Mouse (Mus musculus) myocyte (in vitro differentiated cells): ENCODE data around the gene Get4. TPM values are rescaled to one million over a fixed set of nuclear protein-coding genes. Genes with fewer than 3 reads are reported as not detected.

Experiments used
- H3K27me3 ChIP-seq: one replicate; pipeline ENCODE4 v1.6.1; 2011; ENCODE audit not compliant: control insufficient read depth, insufficient read depth, insufficient read length
- H3K36me3 ChIP-seq: one replicate; pipeline ENCODE4 v1.6.1; 2011; ENCODE audit not compliant: control insufficient read depth, insufficient read depth
- H3K4me2 ChIP-seq: one replicate; pipeline ENCODE4 v1.6.1; 2011; ENCODE audit warnings: low read depth, control low read depth
- H3K4me3 ChIP-seq: one replicate; pipeline ENCODE4 v1.5.1; 2011; ENCODE audit warnings: mild to moderate bottlenecking, control low read depth, moderate library complexity
- H3K79me2 ChIP-seq: one replicate; pipeline ENCODE4 v1.6.1; 2011; ENCODE audit not compliant: control insufficient read depth, insufficient read depth
- H3ac ChIP-seq: one replicate; pipeline ENCODE4 v1.6.1; 2011; ENCODE audit not compliant: control insufficient read depth, insufficient read length
- CEBPB ChIP-seq: IDR thresholded peaks from 2 replicates; pipeline ENCODE4 v1.6.1; 2011; ENCODE audit warnings: mild to moderate bottlenecking, moderate library complexity; ENCODE audit not compliant: poor library complexity, insufficient read depth, severe bottlenecking
- E2F4 ChIP-seq: IDR thresholded peaks from one replicate; pipeline ENCODE4 v1.6.1; 2011; ENCODE audit warnings: mild to moderate bottlenecking, control low read depth, moderate library complexity; ENCODE audit not compliant: insufficient read depth
- MAX ChIP-seq: IDR thresholded peaks from one replicate; pipeline ENCODE4 v1.6.1; 2011; ENCODE audit warnings: low read depth, mild to moderate bottlenecking, control low read depth
- MYOD1 ChIP-seq, 3 experiments: IDR thresholded peaks; one replicate each; pipeline ENCODE4 v1.6.1; 2011; ENCODE audit warnings: control low read depth in 2 of 3, low read depth in 2 of 3, mild to moderate bottlenecking in 2 of 3, moderate library complexity in 1 of 3; ENCODE audit not compliant: insufficient read length in 2 of 3, control insufficient read depth in 1 of 3
- MYOG ChIP-seq, 3 experiments: IDR thresholded peaks; one replicate each; pipeline ENCODE4 v1.6.1; 2011; ENCODE audit warnings: control low read depth in 2 of 3, low read depth in 2 of 3, mild to moderate bottlenecking in 2 of 3; ENCODE audit not compliant: insufficient read length in 2 of 3, control insufficient read depth in 1 of 3, insufficient read depth in 1 of 3
- POLR2A ChIP-seq: IDR thresholded peaks from one replicate; pipeline ENCODE4 v1.6.1; 2011; ENCODE audit warnings: low read depth, mild to moderate bottlenecking, control low read depth, moderate library complexity; ENCODE audit not compliant: insufficient read length
- POLR2AphosphoS2 ChIP-seq: IDR thresholded peaks from one replicate; pipeline ENCODE4 v1.6.1; 2011; ENCODE audit warnings: low read depth, control low read depth; ENCODE audit not compliant: insufficient read length
- REST ChIP-seq: IDR thresholded peaks from one replicate; pipeline ENCODE4 v1.6.1; 2011; ENCODE audit warnings: mild to moderate bottlenecking, control low read depth, moderate library complexity; ENCODE audit not compliant: insufficient read depth, insufficient read length
- SRF ChIP-seq: IDR thresholded peaks from one replicate; pipeline ENCODE4 v1.6.1; 2011; ENCODE audit warnings: low read depth; ENCODE audit not compliant: control insufficient read depth, insufficient read length
- TCF12 ChIP-seq: IDR thresholded peaks from one replicate; pipeline ENCODE4 v1.6.1; 2011; ENCODE audit warnings: mild to moderate bottlenecking, control low read depth; ENCODE audit not compliant: poor library complexity, insufficient read depth, severe bottlenecking
- TCF3 ChIP-seq: IDR thresholded peaks from one replicate; pipeline ENCODE4 v1.6.1; 2011; ENCODE audit warnings: low read depth, control low read depth; ENCODE audit not compliant: insufficient read length
- USF1 ChIP-seq: IDR thresholded peaks from one replicate; pipeline ENCODE4 v1.6.1; 2011; ENCODE audit warnings: low read depth, mild to moderate bottlenecking, control low read depth, moderate library complexity
- polyA plus RNA-seq: library from polyadenylated mRNA; unstranded; fragments of >200 nt; fragmentation: generic; extraction: Trizol; gene quantifications from one replicate; pipeline ENCODE4 v1.2.1, GENCODE M21; 2012; ENCODE audit warnings: missing spikeins

Gene Get4
- polyA plus RNA-seq, 1 experiment: 106 TPM

DNA sequence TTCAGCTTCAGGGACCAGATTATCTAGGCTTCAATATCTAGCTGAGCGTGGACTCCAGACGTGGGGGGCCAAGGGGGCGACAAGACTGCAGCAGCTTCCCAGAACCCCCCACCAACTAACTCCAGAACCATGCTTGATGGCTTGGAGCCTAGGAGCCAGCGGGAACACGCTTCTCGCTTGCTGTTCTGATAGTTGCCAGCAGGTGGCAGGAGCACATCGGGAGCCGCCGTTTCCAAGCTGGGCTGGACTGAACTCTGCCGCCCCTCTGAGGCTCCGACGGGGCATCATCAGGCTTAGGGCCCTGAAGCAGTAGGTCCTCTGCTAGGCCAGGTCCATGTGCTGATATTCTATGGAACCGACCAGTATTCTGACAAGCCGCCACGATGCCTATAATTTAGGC, 30.1 kb downstream of the Get4 start:
- Histone ChIP-seq H3K4me2 (no peak overlapping the region), H3ac (no peak overlapping the region), H3K4me3 (no peak overlapping the region), H3K79me2 (no peaks in the 10 kb centered on the region), H3K36me3 (no peaks in the 10 kb centered on the region), H3K27me3 (peaks cover 43% of the 10 kb centered on the region)
- TF ChIP-seq SRF (no peak), POLR2A (no peak), REST (no peak), MYOD1 (IDR thresholded peaks at IDR 0.05; ENCODE audit: control insufficient read depth in 1 of 3, insufficient read length in 2 of 3, low read depth in 2 of 3) (no peak), TCF3 (no peak), MYOG (IDR thresholded peaks at IDR 0.05; ENCODE audit: control insufficient read depth in 1 of 3, insufficient read depth in 1 of 3, insufficient read length in 2 of 3, low read depth in 2 of 3) (no peak), TCF12 (no peak), POLR2AphosphoS2 (no peak), E2F4 (no peak), MAX (no peak)

GRCm38 (mm10) chr5:139283460-139284180, 31.5 kb downstream of the Get4 start:
- TF ChIP-seq USF1: no peak
- no peak for TF ChIP-seq REST
- TF ChIP-seq TCF3: no peak
- TF ChIP-seq E2F4: no peak
- no peak for TF ChIP-seq MYOG (IDR thresholded peaks at IDR 0.05; ENCODE audit: control insufficient read depth in 1 of 3, insufficient read depth in 1 of 3, insufficient read length in 2 of 3, low read depth in 2 of 3)
- TF ChIP-seq POLR2AphosphoS2: no peak
- no peak for TF ChIP-seq MYOD1 (IDR thresholded peaks at IDR 0.05; ENCODE audit: control insufficient read depth in 1 of 3, insufficient read length in 2 of 3, low read depth in 2 of 3)
- no peak for TF ChIP-seq MAX
- no peak for TF ChIP-seq CEBPB
- no peak for TF ChIP-seq TCF12
- TF ChIP-seq SRF: no peak
- no peak for TF ChIP-seq POLR2A
- peaks cover 46% of the 10 kb centered on the region for H3K27me3 ChIP-seq
- no peaks in the 10 kb centered on the region for H3K79me2 ChIP-seq
- H3ac ChIP-seq: no peak overlapping the region
- H3K4me2 ChIP-seq: no peak overlapping the region
- H3K36me3 ChIP-seq: no peaks in the 10 kb centered on the region
- no peak overlapping the region for H3K4me3 ChIP-seq

GRCm38 (mm10) chr5:139285383-139286067, 33.4 kb downstream of the Get4 start:
- peaks cover 34% of the 10 kb centered on the region for H3K27me3 ChIP-seq
- TF ChIP-seq REST (no peak), CEBPB (no peak), POLR2A (no peak), MAX (no peak), MYOG (IDR thresholded peaks at IDR 0.05; ENCODE audit: control insufficient read depth in 1 of 3, insufficient read depth in 1 of 3, insufficient read length in 2 of 3, low read depth in 2 of 3) (no peak), E2F4 (no peak), USF1 (no peak), TCF12 (no peak), TCF3 (no peak), SRF (no peak), POLR2AphosphoS2 (no peak), MYOD1 (IDR thresholded peaks at IDR 0.05; ENCODE audit: control insufficient read depth in 1 of 3, insufficient read length in 2 of 3, low read depth in 2 of 3) (no peak)
- no peak overlapping the region for H3K4me3 ChIP-seq
- no peaks in the 10 kb centered on the region for H3K36me3 ChIP-seq
- H3ac ChIP-seq: no peak overlapping the region
- no peaks in the 10 kb centered on the region for H3K79me2 ChIP-seq
- no peak overlapping the region for H3K4me2 ChIP-seq

GRCm38 (mm10) chr5:139286142-139286941, 34.2 kb downstream of the Get4 start:
- H3K36me3 ChIP-seq: no peaks in the 10 kb centered on the region
- no peak overlapping the region for H3ac ChIP-seq
- no peak for TF ChIP-seq CEBPB
- TF ChIP-seq MYOG (IDR thresholded peaks at IDR 0.05; ENCODE audit: control insufficient read depth in 1 of 3, insufficient read depth in 1 of 3, insufficient read length in 2 of 3, low read depth in 2 of 3): no peak
- TF ChIP-seq MYOD1 (IDR thresholded peaks at IDR 0.05; ENCODE audit: control insufficient read depth in 1 of 3, insufficient read length in 2 of 3, low read depth in 2 of 3): no peak

More at GRCm38 (mm10) chr5:139286142-139286941, 34.2 kb downstream of the Get4 start:
- H3K4me3 ChIP-seq: no peak overlapping the region
- no peaks in the 10 kb centered on the region for H3K79me2 ChIP-seq
- peaks cover 26% of the 10 kb centered on the region for H3K27me3 ChIP-seq
- H3K4me2 ChIP-seq: no peak overlapping the region
